Mouse (Mus musculus) ZHBTc4 (cell line): ENCODE measurements around the gene Gar1.
A peak's percentile ranks its signal among the peaks of the same experiment; 100 is the strongest.

ENCODE experiments used
- DNase-seq: peaks from one replicate; pipeline ENCODE4 v3.0.0-alpha.2; 2011; ENCODE audit warnings: low read depth, low spot score

Gar1 gene

DNA sequence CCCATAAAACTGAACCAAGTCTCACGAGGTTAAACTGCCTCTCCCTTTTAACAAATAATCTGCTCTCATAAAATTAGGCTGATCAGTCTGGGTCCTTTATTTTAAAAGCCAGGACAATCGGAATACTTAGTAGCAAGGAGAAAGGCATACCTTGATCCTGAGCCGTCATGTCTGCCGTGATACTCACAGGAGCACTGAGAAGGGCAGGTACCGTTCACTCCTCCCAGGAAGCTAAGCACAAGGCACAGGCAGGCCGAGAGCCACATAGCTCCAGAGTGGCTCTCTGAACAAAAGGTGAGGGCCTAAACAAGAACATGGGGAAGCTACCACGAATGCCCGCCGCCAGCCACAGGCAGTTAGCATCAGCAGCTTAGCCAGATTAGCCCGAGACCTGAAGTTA, 27.4 kb downstream of the Gar1 start, which contains the start of gene Lrit3:
Lrit3 (minus strand) TSS at position 266 of the 400 bp plus-strand sequence.
- DNase-seq = peak; percentile 16

DNA sequence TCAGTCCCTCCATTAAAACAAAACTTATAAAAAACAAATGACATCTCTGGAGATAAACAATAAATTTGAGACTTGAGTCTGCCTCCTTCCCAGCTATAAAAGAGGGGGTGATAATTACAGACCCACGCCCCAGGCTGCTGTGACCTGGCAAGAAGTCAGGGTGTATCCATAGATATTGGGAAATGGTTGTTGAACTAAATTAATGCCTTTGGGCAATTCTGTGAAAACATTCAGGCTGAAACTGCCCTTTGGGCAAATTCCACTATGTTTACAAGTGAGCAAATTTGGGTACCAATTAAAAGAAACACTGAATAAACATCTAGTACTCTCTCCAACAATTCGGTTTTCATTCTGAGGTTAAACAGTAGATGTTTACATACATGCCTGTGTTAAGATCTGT, 32.2 kb downstream of the Gar1 start:
- no peak for DNase-seq

DNA sequence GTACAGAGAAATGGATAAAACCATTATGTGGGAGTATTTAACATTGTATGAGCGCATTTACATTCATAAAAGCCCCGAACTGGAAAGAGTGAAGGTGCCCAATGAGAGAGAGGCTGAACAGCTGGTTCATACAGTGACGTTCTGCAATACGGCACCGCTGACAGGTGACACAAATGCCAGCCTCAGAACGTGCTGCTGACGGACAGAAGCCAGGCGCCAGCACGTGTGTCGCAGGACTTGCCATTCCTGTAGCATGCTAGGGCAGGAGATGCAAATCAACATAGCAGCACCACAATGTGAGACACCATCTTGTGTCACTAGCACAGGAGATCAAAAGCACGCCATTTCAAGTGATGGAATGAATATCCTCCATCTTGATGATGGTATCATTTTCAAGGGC, 32.6 kb downstream of the Gar1 start:
- no peak for DNase-seq

DNA sequence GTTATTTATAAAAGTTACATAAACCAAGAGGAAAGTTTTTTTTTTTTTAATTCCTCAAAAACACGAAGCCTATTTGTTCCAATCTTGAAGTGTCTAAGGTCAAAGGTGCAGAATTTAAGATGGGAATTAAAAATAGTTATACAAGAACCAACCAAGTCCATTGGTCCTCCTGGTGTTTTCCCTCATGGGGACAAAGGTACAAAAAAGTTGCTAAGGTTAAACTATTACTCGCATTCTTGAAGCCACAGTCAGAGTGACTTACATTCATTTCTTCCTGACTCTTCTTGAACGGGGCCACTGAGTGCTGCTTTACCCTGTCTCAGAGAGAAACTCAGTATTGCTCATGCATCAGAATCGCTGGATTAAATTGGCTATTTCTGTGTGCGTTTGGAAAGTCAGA, 33.9 kb downstream of the Gar1 start:
- no peak for DNase-seq

DNA sequence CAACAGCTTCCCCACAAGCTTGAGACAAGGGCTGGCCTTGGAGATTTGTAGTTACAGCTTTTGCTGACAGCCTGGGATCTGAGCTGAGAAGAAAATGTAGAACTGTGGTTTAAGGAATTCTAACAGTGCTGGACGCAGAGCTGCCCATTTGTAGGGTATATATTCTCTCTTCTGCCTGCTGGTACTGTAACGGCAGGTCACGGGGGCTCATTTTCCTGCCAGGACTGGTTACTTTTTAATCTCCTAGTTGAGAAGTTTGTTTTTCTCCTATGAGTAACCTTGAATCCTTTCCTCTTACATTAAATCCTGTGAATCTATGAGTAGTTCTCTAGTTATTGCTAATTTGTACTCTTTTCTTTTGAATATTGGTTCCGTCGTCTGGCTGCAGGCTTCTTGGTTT, 37.4 kb downstream of the Gar1 start:
- DNase-seq = no peak

DNA sequence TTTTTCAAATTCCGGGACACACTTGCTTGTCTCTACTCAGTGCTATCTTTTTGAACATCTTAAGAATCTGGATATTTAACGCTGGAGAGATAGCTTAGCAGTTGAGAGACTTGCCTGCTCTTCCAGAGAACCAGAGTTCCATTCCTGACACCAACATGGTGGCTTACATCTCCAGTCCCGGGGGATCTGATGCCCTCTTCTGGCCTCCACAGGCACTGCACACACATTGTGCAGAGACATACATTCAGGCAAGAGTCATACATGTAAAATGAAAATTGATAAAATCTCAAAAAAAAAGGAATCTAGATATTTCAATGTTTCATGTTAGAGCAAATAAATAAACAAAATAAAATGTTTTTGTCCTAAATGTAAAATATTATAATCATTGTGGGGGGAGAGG, 48.5 kb downstream of the Gar1 start:
- DNase-seq = no peak

DNA sequence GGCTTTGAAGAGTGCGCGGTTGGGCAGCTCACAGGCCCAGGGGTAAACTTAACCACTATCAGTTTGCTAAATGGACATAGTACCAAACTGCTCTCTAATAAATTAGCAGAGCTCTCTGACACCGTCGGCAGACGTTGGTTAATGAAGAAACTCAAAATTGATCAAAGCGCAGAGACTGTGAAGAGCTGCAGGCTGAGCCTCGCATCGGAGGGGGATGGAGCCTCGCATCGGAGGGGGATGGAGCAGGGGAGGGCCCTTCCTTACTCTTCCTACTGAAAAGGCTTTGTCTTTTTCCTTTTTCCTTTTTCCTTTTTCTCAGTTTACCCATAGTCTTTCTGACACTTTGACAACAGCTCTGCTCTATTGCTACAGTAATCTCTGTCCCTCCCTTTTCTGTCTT, 49.8 kb downstream of the Gar1 start:
- DNase-seq = no peak
